Mouse (Mus musculus) activated CD4-positive, CD25-positive, alpha-beta regulatory T cell, adult 4 months (primary cell): ENCODE results near the gene Cnbp. TPM values are rescaled to one million over a fixed set of nuclear protein-coding genes. Genes with fewer than 3 reads are reported as not detected.

ENCODE experiments used
- ATAC-seq: one replicate; pipeline ENCODE4 v1.8.0; 2017
- polyA plus RNA-seq, 2 experiments: library from polyadenylated mRNA; unstranded; fragments of 100-300 nt; shearing (Covaris generic); gene quantifications; one replicate each; pipeline ENCODE4 v1.2.1; 2017

The Cnbp gene
- polyA plus RNA-seq: 1,000 to 10,000 TPM; 1,007 to 1,067 TPM

GRCm38 (mm10) chr6:87850900-87851614 is at the start of gene Cnbp:
TSS of gene Cnbp (minus strand) at chr6:87851106.
- peak; percentile 94 for ATAC-seq

DNA sequence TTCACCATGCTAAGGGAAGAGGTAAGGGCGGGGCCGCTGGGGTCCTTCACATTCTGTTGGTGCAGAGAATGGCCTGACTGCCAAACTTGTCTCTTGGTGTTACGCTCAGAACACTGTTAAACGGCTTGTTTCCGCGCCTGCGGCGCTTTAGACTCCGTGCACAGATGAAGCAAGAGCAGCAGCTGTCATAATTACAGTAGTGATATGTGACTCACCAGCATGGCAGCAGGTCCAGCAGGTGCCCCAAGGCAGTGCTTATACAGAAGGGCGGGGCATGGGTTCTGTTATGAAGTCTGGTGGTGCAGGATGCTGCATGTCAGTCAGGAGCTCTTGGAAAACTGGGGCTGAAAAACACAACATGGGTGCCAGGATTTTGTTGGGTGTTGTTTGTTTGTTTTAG is 47.1 kb upstream of the Cnbp start:
- ATAC-seq: no peak

DNA sequence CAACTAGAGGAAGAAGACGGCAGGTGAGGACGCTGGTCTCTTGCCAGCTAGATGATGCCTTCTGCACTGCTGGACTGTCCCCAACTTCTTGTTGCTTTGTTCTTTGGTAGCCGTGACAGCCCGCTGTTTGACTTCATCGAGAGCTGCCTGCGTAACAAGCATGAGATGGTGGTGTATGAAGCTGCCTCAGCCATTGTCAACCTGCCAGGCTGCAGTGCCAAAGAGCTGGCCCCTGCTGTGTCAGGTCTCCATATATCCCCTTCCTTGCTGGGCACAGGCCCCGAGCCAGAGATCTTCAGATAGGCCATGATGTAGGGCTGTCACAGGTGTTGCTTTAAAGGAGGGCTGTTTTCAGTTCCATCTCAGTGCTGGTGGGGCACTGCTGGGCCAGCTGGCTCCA is 43.0 kb upstream of the Cnbp start:
- ATAC-seq: no peak

GRCm38 (mm10) chr6:87887594-87888233 is 36.8 kb upstream of the Cnbp start, which contains the start of gene Copg1:
TSS of gene Copg1 (plus strand) at chr6:87887814.
- ATAC-seq: peak; percentile 86

DNA sequence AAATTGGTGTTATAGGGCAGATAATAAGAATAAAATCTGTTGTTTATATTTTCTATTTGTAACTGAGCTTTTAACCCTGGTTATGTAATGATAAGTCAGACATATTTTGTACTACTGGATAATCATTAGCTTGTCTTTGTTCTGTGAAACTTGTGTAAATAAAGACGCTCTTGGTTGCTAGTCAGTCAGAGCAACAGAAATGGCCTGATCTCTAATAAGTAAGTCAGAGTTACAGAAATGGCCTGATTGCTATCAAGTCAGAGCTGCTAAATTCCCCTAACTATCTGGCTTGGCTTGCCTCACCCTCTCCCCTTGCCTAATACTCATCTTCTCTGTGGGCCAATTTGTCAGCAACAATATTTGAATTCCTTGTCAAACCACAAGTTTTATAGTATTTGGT is 35.8 kb upstream of the Cnbp start:
- no peak for ATAC-seq

DNA sequence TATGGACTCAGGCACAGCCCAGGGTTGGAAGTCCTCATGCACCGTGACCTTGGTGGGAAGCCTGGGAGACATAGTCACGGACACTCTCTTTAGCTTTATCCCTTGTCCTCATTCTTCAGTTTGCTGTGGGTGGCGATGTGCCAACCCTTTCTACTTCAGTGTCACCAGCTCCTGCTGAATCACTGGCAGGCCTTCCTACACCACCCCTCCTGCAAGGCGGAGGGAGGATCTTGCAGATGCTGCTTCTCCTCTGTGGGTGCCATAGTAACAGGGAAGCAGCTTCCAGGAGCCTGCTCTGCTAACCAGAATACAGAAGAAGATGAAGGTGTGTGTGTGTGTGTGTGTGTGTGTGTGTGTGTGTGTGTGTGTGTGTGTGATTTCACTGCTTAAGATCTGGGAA is 31.9 kb upstream of the Cnbp start:
- ATAC-seq: no peak

- no peak for ATAC-seq
Observed at GRCm38 (mm10) chr6:87882221-87882620, 31.3 kb upstream of the Cnbp start.

DNA sequence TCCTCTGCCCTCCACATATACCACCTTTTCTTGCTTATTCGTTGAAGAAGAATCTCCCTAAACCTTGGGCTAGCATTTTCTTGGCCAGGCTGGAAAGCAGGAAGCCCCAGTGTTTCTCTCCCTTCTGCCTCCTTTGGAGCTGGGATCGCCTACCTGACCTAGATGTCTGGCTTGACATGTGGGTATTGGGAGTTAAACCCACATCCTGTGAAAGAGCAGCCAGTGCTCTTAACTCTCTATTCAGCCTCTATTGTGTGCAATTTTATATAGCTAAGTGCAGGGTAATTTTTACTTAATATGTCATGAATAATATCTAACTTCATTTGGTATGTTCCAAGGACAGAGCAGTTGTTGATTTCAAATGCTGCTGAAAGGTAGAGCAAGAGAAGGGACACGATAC is 28.7 kb upstream of the Cnbp start:
- no peak for ATAC-seq

- no peak for ATAC-seq
Observed at GRCm38 (mm10) chr6:87879010-87879409, 28.1 kb upstream of the Cnbp start.

GRCm38 (mm10) chr6:87876068-87876643 is 25.2 kb upstream of the Cnbp start:
- ATAC-seq: no peak

DNA sequence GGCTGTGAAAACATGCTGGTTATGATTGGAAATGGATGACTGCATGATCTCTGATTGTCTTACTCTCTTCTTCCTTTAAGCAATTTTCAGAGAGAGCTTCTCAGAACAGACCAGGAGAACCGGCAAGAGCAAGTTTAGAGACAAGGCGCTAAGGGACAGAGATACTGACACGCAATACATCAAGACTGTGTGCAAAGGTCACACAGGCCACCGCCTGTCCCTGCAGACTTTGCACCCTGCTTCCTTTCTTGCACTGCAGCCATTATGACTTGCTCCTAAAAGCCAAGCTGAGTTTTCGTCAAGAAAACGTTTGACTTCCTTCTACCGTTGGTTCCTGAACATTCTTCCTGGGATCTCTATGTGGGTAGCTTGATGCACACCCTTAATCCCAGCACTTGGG is 24.7 kb upstream of the Cnbp start:
- ATAC-seq: no peak

GRCm38 (mm10) chr6:87875083-87875482 is 24.2 kb upstream of the Cnbp start:
- ATAC-seq: no peak

DNA sequence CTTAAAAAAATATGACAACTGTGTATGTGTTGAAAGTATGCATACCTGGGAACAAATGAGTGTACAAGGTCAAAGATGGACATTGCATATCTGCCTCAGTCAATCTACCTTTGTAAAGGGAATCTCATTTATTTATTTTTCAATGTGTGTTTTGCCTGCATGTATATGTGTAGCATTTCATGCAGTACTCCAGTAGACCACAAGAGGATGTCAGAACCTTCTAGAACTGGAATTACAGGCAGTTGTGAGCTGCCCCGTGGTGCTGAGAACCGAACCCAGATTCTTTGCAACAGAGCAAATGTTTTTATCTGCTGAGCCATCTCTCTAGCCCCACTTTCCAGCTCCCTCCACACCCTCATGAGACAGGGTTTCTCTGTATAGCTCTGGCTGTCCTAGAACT is 23.1 kb upstream of the Cnbp start:
- no peak for ATAC-seq

- ATAC-seq: no peak
Observed at GRCm38 (mm10) chr6:87873104-87873503, 22.2 kb upstream of the Cnbp start.

- ATAC-seq: no peak
Observed at GRCm38 (mm10) chr6:87871240-87871639, 20.3 kb upstream of the Cnbp start.

GRCm38 (mm10) chr6:87870440-87870839 is 19.5 kb upstream of the Cnbp start:
- no peak for ATAC-seq

GRCm38 (mm10) chr6:87868871-87869506 is 18.1 kb upstream of the Cnbp start:
- ATAC-seq: no peak

DNA sequence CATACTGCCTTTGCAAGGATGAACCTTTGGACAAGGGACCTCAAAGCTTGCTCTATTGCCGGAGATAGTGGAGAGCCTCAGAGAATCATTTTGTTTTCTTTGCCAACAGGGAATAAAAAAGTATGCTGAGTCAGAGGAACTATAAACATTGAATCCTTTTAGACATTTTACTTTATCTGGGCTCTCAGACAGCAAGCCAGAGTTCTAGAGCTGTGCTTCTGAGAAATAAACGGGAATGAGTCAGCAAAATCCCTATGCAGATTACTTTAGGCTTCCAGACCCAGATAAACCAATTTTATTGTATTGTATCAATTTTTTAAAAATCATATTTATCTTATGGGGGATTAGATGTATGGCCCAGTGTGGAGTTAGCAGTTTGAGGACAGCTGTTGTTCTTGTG is 16.4 kb upstream of the Cnbp start:
- ATAC-seq: no peak

- ATAC-seq: no peak
Observed at GRCm38 (mm10) chr6:87866211-87866610, 15.3 kb upstream of the Cnbp start.

DNA sequence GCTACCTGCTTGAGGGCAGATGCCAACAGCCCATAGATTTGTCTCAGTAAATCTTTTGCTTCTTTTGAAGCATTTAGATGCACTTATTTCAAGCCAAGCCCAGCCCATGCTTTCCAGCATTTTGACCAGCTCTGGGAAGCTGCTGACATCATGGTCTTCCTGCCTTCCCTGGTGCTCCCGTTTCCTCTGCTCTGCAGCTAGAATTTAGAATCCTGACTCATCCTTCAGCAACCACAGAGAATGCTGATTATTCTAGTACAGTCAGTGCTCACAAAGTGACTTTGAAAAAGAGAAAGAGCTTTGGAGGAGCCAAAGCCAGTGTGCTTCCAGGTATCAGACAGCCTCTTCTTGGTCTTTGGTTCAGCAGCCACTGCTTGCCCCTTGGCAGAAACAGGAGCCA is 6.2 kb upstream of the Cnbp start:
- ATAC-seq: no peak

GRCm38 (mm10) chr6:87853446-87853845 is 2.5 kb upstream of the Cnbp start:
- ATAC-seq: no peak

- no peak for ATAC-seq
Observed at GRCm38 (mm10) chr6:87851871-87852270, 965 bp upstream of the Cnbp start.

DNA sequence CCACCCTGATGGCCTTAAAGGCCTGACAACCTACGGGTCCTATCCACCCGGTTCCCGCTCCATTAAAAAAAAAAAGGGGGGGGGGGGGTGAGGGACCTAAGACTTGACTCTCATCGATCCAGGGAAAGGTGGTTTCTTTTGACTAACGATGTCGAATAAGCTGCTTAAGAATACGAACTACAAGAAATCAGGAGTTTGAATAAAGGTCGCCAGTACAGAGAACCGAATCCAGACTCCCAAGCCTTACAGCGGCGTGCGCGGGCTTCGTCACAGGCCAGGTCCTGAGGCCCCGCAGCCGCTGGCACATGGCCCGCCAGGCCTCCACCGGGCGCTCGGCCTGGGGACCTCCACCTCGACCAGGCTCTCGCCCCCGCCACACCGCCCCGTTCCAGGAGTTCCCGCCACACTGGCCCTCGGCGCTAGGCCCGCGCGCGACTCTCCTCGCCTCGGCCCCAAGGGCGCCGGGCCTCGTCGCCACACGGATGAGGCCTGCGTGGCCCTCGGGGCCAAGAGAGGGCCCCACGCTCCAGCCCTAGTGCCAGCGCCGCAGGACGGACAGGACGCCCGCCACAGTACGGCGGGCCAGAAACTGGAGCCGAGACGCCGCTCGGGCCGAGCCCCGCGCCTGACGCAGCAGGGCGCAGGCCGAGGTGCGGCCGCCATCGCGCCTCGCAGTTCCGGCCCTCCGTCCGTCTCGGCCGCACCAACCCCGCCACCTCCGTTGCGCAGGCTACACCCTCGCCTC is 579 bp downstream of the Cnbp start:
- peak; percentile 19 for ATAC-seq
